Mouse (Mus musculus): Measurements from ENCODE around the gene H2-T23. TPM values are rescaled to one million over a fixed set of nuclear protein-coding genes. Genes with fewer than 3 reads are reported as not detected.

Gene H2-T23
- total and polyA plus RNA-seq, 2 experiments from 2014 or later, result 7.3 to 8.8 TPM

- 2% methylated on average over 11 of the region's 11 CpGs for WGBS
- no peak overlapping the region for H3K4me2 ChIP-seq (ENCODE audit: low read depth, low read length)
- DNase-seq (ENCODE audit: low spot score) (peak; percentile 96), ATAC-seq (peak; percentile 68)
- H3K4me3 ChIP-seq (ENCODE audit: low read length), result no peak overlapping the region
- H3K9ac ChIP-seq (replicated peaks; ENCODE audit: low read length), result no peak overlapping the region
- H3K9me3 ChIP-seq (ENCODE audit: low read length), result no peaks in the 10 kb centered on the region
- TF ChIP-seq CTCF (IDR thresholded peaks at IDR 0.05; ENCODE audit: low read depth), result peak; percentile 100
- no peaks in the 10 kb centered on the region for H3K36me3 ChIP-seq (ENCODE audit: insufficient read depth, low read length)
- H3K4me1 ChIP-seq (ENCODE audit: insufficient read depth, low read length), result no peaks in the 10 kb centered on the region
- no peak overlapping the region for H3K27ac ChIP-seq
- H3K27me3 ChIP-seq (ENCODE audit: insufficient read depth, low read length), result no peaks in the 10 kb centered on the region
These were observed 35.7 kb downstream of the H2-T23 start for GRCm38 (mm10) chr17:35996949-35997348.

GRCm38 (mm10) chr17:35994879-35995240 is 37.8 kb downstream of the H2-T23 start:
- 3% methylated on average over 14 of the region's 14 CpGs for WGBS
- Histone ChIP-seq H3K4me2 (ENCODE audit: low read depth, low read length) (peak overlapping the region; percentile 66), H3K9me3 (ENCODE audit: low read length) (no peaks in the 10 kb centered on the region), H3K36me3 (ENCODE audit: insufficient read depth, low read length) (no peaks in the 10 kb centered on the region), H3K4me1 (ENCODE audit: insufficient read depth, low read length) (no peaks in the 10 kb centered on the region), H3K27ac (peak overlapping the region; percentile 77), H3K27me3 (ENCODE audit: insufficient read depth, low read length) (no peaks in the 10 kb centered on the region), H3K9ac (replicated peaks; ENCODE audit: low read length) (peak overlapping the region; percentile 65), H3K4me3 (ENCODE audit: low read length) (peak overlapping the region; percentile 57)
- ATAC-seq (no peak), DNase-seq (ENCODE audit: low spot score) (peak; percentile 23)
- TF ChIP-seq CTCF (IDR thresholded peaks at IDR 0.05; ENCODE audit: low read depth), result no peak

DNA sequence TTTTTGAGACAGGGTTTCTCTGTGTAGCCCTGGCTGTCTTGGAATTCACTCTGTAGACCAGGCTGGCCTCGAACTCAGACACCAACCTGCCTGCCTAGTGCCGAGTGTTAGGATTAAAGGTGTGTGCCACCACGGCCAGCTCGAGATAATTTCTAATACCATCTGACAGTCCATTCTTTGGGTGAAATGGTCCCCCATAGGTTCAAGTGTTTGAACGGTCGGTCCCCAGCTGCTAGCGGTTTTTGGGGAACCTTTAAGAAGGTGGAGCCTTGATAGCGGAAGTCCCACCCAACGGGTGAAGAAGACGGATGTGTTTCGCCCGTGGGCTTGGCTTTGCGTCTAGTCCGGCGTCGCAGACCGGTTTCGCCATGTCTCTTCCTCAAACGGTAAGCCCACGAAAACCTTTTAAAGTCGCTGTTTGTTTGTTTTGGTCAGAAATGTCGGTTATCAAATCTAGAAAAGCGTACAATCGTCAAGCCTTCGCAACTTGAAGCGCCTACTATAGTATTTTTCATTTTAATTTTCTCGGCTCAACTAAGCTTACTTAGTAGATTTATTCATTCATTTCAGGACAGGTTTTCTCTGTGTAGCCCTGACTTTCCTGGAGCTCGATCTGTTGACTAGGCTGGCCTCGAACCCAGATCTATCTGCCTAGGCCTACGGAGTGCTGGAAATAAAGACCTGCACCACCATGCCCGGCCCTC is 38.3 kb downstream of the H2-T23 start:
- Histone ChIP-seq H3K4me3 (ENCODE audit: low read length) (peak overlapping the region; percentile 57), H3K27ac (peak overlapping the region; percentile 77), H3K27me3 (ENCODE audit: insufficient read depth, low read length) (no peaks in the 10 kb centered on the region), H3K36me3 (ENCODE audit: insufficient read depth, low read length) (0 out of 2 replicates have a peak, but pooled peaks cover under 1% of the 10 kb centered on the region), H3K9ac (replicated peaks; ENCODE audit: low read length) (peak overlapping the region; percentile 65), H3K4me1 (ENCODE audit: insufficient read depth, low read length) (no peaks in the 10 kb centered on the region), H3K4me2 (ENCODE audit: low read depth, low read length) (peak overlapping the region; percentile 66), H3K9me3 (ENCODE audit: low read length) (no peaks in the 10 kb centered on the region)
- peak; percentile 65 for ATAC-seq
- WGBS, result 3% methylated on average over 31 of the region's 31 CpGs
- TF ChIP-seq CTCF (IDR thresholded peaks at IDR 0.05; ENCODE audit: low read depth), result no peak
- peak; percentile 94 for DNase-seq (ENCODE audit: low spot score)

DNA sequence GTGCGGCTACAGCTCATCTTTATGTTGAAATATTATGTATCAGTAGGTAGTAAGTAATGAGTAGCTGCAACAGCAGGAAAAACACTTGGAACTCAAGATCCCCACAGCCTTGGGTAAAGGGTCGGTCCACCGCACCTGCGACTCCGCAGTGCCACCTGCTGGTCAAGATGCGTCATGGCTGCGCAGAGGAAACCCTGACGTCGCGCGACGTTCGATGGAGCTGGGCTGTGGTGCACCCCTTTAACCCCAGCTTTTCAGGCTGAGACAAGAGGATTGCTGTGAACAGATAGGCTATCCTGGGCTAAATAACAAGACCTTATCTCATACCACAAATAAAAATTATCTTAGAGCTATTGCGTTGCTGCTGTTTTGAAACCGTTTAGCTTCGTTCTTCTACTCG is 39.0 kb downstream of the H2-T23 start:
- 7% methylated on average over 17 of the region's 17 CpGs for WGBS
- ATAC-seq (peak; percentile 77), DNase-seq (ENCODE audit: low spot score) (peak; percentile 93)
- Histone ChIP-seq H3K4me2 (ENCODE audit: low read depth, low read length) (peak overlapping the region; percentile 66), H3K27ac (peak overlapping the region; percentile 77; the same call in 1 of the 2 replicates), H3K9me3 (ENCODE audit: low read length) (no peaks in the 10 kb centered on the region), H3K27me3 (ENCODE audit: insufficient read depth, low read length) (no peaks in the 10 kb centered on the region), H3K4me3 (ENCODE audit: low read length) (peak overlapping the region; percentile 57), H3K36me3 (ENCODE audit: insufficient read depth, low read length) (peaks cover 7% of the 10 kb centered on the region), H3K4me1 (ENCODE audit: insufficient read depth, low read length) (no peaks in the 10 kb centered on the region), H3K9ac (replicated peaks; ENCODE audit: low read length) (no peak overlapping the region; the same call in 1 of the 2 replicates)
- peak; percentile 99 for TF ChIP-seq CTCF (IDR thresholded peaks at IDR 0.05; ENCODE audit: low read depth)

- H3K4me3 ChIP-seq (ENCODE audit: low read length), result no peak overlapping the region
- WGBS, result 52% methylated on average over 10 of the region's 10 CpGs
- ATAC-seq, result no peak
These were observed 40.9 kb downstream of the H2-T23 start for GRCm38 (mm10) chr17:35991781-35992180.

GRCm38 (mm10) chr17:35981776-35982175 is 50.9 kb downstream of the H2-T23 start:
- no peak for TF ChIP-seq CTCF (IDR thresholded peaks at IDR 0.05; ENCODE audit: low read depth)
- Histone ChIP-seq H3K27ac (no peak overlapping the region), H3K27me3 (ENCODE audit: insufficient read depth, low read length) (no peaks in the 10 kb centered on the region), H3K4me1 (ENCODE audit: insufficient read depth, low read length) (peaks cover 12% of the 10 kb centered on the region; the same call in 1 of the 2 replicates), H3K36me3 (ENCODE audit: insufficient read depth, low read length) (peaks cover 35% of the 10 kb centered on the region), H3K4me2 (ENCODE audit: low read depth, low read length) (peak overlapping the region; percentile 69; the same call in 1 of the 2 replicates), H3K9me3 (ENCODE audit: low read length) (no peaks in the 10 kb centered on the region), H3K4me3 (ENCODE audit: low read length) (no peak overlapping the region), H3K9ac (replicated peaks; ENCODE audit: low read length) (no peak overlapping the region)
- WGBS, result 92% methylated on average over 9 of the region's 9 CpGs
- no peak for ATAC-seq
- DNase-seq (ENCODE audit: low spot score), result no peak

More at GRCm38 (mm10) chr17:35991781-35992180, 40.9 kb downstream of the H2-T23 start:
- Histone ChIP-seq H3K9ac (replicated peaks; ENCODE audit: low read length) (no peak overlapping the region), H3K27me3 (ENCODE audit: insufficient read depth, low read length) (no peaks in the 10 kb centered on the region), H3K36me3 (ENCODE audit: insufficient read depth, low read length) (peaks cover 23% of the 10 kb centered on the region), H3K9me3 (ENCODE audit: low read length) (no peaks in the 10 kb centered on the region), H3K27ac (no peak overlapping the region), H3K4me1 (ENCODE audit: insufficient read depth, low read length) (no peaks in the 10 kb centered on the region), H3K4me2 (ENCODE audit: low read depth, low read length) (no peak overlapping the region)
- TF ChIP-seq CTCF (IDR thresholded peaks at IDR 0.05; ENCODE audit: low read depth), result no peak
- DNase-seq (ENCODE audit: low spot score), result no peak

GRCm38 (mm10) chr17:35980363-35980754 is 52.3 kb downstream of the H2-T23 start:
- H3K27me3 ChIP-seq (ENCODE audit: insufficient read depth, low read length), result no peaks in the 10 kb centered on the region
- no peak for TF ChIP-seq CTCF (IDR thresholded peaks at IDR 0.05; ENCODE audit: low read depth)
- H3K4me3 ChIP-seq (ENCODE audit: low read length), result peak overlapping the region; percentile 77
- peaks cover 26% of the 10 kb centered on the region for H3K36me3 ChIP-seq (ENCODE audit: insufficient read depth, low read length)
- peak overlapping the region; percentile 97 for H3K27ac ChIP-seq
- peaks cover 12% of the 10 kb centered on the region; the same call in 1 of the 2 replicates for H3K4me1 ChIP-seq (ENCODE audit: insufficient read depth, low read length)
- ATAC-seq (peak; percentile 44), DNase-seq (ENCODE audit: low spot score) (no peak)
- H3K4me2 ChIP-seq (ENCODE audit: low read depth, low read length), result peak overlapping the region; percentile 69
- H3K9ac ChIP-seq (replicated peaks; ENCODE audit: low read length), result peak overlapping the region; percentile 73
- WGBS, result under 1% methylated on average over 29 of the region's 29 CpGs
- H3K9me3 ChIP-seq (ENCODE audit: low read length), result no peaks in the 10 kb centered on the region

Other genes with a start within 250 kb of the H2-T23 start
- 13.7 and 19.4 TPM in 2 replicates for gene Ier3, start 211.2 kb downstream of the H2-T23 start, total RNA-seq (2014; rRNA removed)
- gene Ier3, start 211.2 kb downstream of the H2-T23 start, polyA plus RNA-seq (2015; fragmentation: Nextera tagmentation; extraction: Ambion mirVana), result 18.3 and 19.4 TPM in 2 replicates
- gene Flot1, start 209.6 kb downstream of the H2-T23 start, total RNA-seq (2014; rRNA removed), result 94.1 and 142 TPM in 2 replicates
- gene Flot1, start 209.6 kb downstream of the H2-T23 start, polyA plus RNA-seq (2015; fragmentation: Nextera tagmentation; extraction: Ambion mirVana), result 162 TPM in 2 replicates
- 3,311 and 3,326 TPM in 2 replicates for gene Tubb5, start 194.5 kb downstream of the H2-T23 start, total RNA-seq (2014; rRNA removed)
- 1,502 and 1,606 TPM in 2 replicates for gene Tubb5, start 194.5 kb downstream of the H2-T23 start, polyA plus RNA-seq (2015; fragmentation: Nextera tagmentation; extraction: Ambion mirVana)
- 14.7 and 26.7 TPM in 2 replicates for gene Mdc1, start 191.3 kb downstream of the H2-T23 start, total RNA-seq (2014; rRNA removed)
- 3.9 and 4.1 TPM in 2 replicates for gene Mdc1, start 191.3 kb downstream of the H2-T23 start, polyA plus RNA-seq (2015; fragmentation: Nextera tagmentation; extraction: Ambion mirVana)
- gene Nrm, start 171.5 kb downstream of the H2-T23 start, total RNA-seq (2014; rRNA removed), result 14.7 and 27.2 TPM in 2 replicates
- gene Nrm, start 171.5 kb downstream of the H2-T23 start, polyA plus RNA-seq (2015; fragmentation: Nextera tagmentation; extraction: Ambion mirVana), result 24.6 and 25.7 TPM in 2 replicates
- 32.0 and 34.3 TPM in 2 replicates for gene Ppp1r18, start 167.3 kb downstream of the H2-T23 start, total RNA-seq (2014; rRNA removed)
- 18.4 and 19.3 TPM in 2 replicates for gene Ppp1r18, start 167.3 kb downstream of the H2-T23 start, polyA plus RNA-seq (2015; fragmentation: Nextera tagmentation; extraction: Ambion mirVana)
- 31.3 and 33.2 TPM in 2 replicates for gene Dhx16, start 153.0 kb downstream of the H2-T23 start, total RNA-seq (2014; rRNA removed)
- gene Dhx16, start 153.0 kb downstream of the H2-T23 start, polyA plus RNA-seq (2015; fragmentation: Nextera tagmentation; extraction: Ambion mirVana), result 22.9 and 23.1 TPM in 2 replicates
- 39.8 and 49.2 TPM in 2 replicates for gene 2310061I04Rik, start 135.4 kb downstream of the H2-T23 start, total RNA-seq (2014; rRNA removed)
- gene 2310061I04Rik, start 135.4 kb downstream of the H2-T23 start, polyA plus RNA-seq (2015; fragmentation: Nextera tagmentation; extraction: Ambion mirVana), result 69.0 and 74.3 TPM in 2 replicates
- 163 and 169 TPM in 2 replicates for gene Atat1, start 122.8 kb downstream of the H2-T23 start, total RNA-seq (2014; rRNA removed)
- 222 and 225 TPM in 2 replicates for gene Atat1, start 122.8 kb downstream of the H2-T23 start, polyA plus RNA-seq (2015; fragmentation: Nextera tagmentation; extraction: Ambion mirVana)
- 42.9 and 45.9 TPM in 2 replicates for gene Mrps18b, start 116.5 kb downstream of the H2-T23 start, total RNA-seq (2014; rRNA removed)
- gene Mrps18b, start 116.5 kb downstream of the H2-T23 start, polyA plus RNA-seq (2015; fragmentation: Nextera tagmentation; extraction: Ambion mirVana), result 66.6 and 72.2 TPM in 2 replicates
- 37.5 and 44.0 TPM in 2 replicates for gene Ppp1r10, start 116.4 kb downstream of the H2-T23 start, total RNA-seq (2014; rRNA removed)
- 20.3 and 22.5 TPM in 2 replicates for gene Ppp1r10, start 116.4 kb downstream of the H2-T23 start, polyA plus RNA-seq (2015; fragmentation: Nextera tagmentation; extraction: Ambion mirVana)
- gene Abcf1, start 63.1 kb downstream of the H2-T23 start, total RNA-seq (2014; rRNA removed), result 47.7 and 57.3 TPM in 2 replicates
- gene Abcf1, start 63.1 kb downstream of the H2-T23 start, polyA plus RNA-seq (2015; fragmentation: Nextera tagmentation; extraction: Ambion mirVana), result 94.5 and 99.4 TPM in 2 replicates
- 101 and 106 TPM in 2 replicates for gene Gnl1, start 53.0 kb downstream of the H2-T23 start, total RNA-seq (2014; rRNA removed)
- gene Gnl1, start 53.0 kb downstream of the H2-T23 start, polyA plus RNA-seq (2015; fragmentation: Nextera tagmentation; extraction: Ambion mirVana), result 75.8 and 76.2 TPM in 2 replicates
- 39.9 and 46.7 TPM in 2 replicates for gene Prr3, start 52.6 kb downstream of the H2-T23 start, total RNA-seq (2014; rRNA removed)
- 72.7 and 81.9 TPM in 2 replicates for gene Prr3, start 52.6 kb downstream of the H2-T23 start, polyA plus RNA-seq (2015; fragmentation: Nextera tagmentation; extraction: Ambion mirVana)
- gene H2-T24, start 12.3 kb downstream of the H2-T23 start, total RNA-seq (2014; rRNA removed), result 0.10 and 0.11 TPM in 2 replicates
- 7.1 and 7.7 TPM in 2 replicates for gene H2-T24, start 12.3 kb downstream of the H2-T23 start, polyA plus RNA-seq (2015; fragmentation: Nextera tagmentation; extraction: Ambion mirVana)
- 10.0 and 15.4 TPM in 2 replicates for gene H2-T22, start 9.9 kb upstream of the H2-T23 start, total RNA-seq (2014; rRNA removed)
- 9.1 and 11.8 TPM in 2 replicates for gene H2-T22, start 9.9 kb upstream of the H2-T23 start, polyA plus RNA-seq (2015; fragmentation: Nextera tagmentation; extraction: Ambion mirVana)
- not detected in 2 replicates for gene Gm6034, start 10.1 kb upstream of the H2-T23 start, total RNA-seq (2014; rRNA removed)
- not detected in 2 replicates for gene Gm6034, start 10.1 kb upstream of the H2-T23 start, polyA plus RNA-seq (2015; fragmentation: Nextera tagmentation; extraction: Ambion mirVana)
- gene Gm11127, start 25.5 kb upstream of the H2-T23 start, total RNA-seq (2014; rRNA removed), result not detected in 2 replicates
- gene Gm11127, start 25.5 kb upstream of the H2-T23 start, polyA plus RNA-seq (2015; fragmentation: Nextera tagmentation; extraction: Ambion mirVana), result not detected in 2 replicates
- not detected in 2 replicates for gene Gm19684, start 88.8 kb upstream of the H2-T23 start, total RNA-seq (2014; rRNA removed)
- gene Gm19684, start 88.8 kb upstream of the H2-T23 start, polyA plus RNA-seq (2015; fragmentation: Nextera tagmentation; extraction: Ambion mirVana), result not detected in 2 replicates
- gene Gm7030, start 96.6 kb upstream of the H2-T23 start, total RNA-seq (2014; rRNA removed), result not detected in 2 replicates
- gene Gm7030, start 96.6 kb upstream of the H2-T23 start, polyA plus RNA-seq (2015; fragmentation: Nextera tagmentation; extraction: Ambion mirVana), result not detected in 2 replicates
- not detected in 2 replicates for gene Gm8909, start 135.7 kb upstream of the H2-T23 start, total RNA-seq (2014; rRNA removed)
- gene Gm8909, start 135.7 kb upstream of the H2-T23 start, polyA plus RNA-seq (2015; fragmentation: Nextera tagmentation; extraction: Ambion mirVana), result 0.28 and 0.35 TPM in 2 replicates
- not detected in 2 replicates for gene H2-T3, start 157.4 kb upstream of the H2-T23 start, total RNA-seq (2014; rRNA removed)
- not detected in 2 replicates for gene H2-T3, start 157.4 kb upstream of the H2-T23 start, polyA plus RNA-seq (2015; fragmentation: Nextera tagmentation; extraction: Ambion mirVana)
- gene Rpp21, start 225.2 kb upstream of the H2-T23 start, total RNA-seq (2014; rRNA removed), result 29.8 and 54.6 TPM in 2 replicates
- 154 and 160 TPM in 2 replicates for gene Rpp21, start 225.2 kb upstream of the H2-T23 start, polyA plus RNA-seq (2015; fragmentation: Nextera tagmentation; extraction: Ambion mirVana)
- 18.5 and 22.9 TPM in 2 replicates for gene Trim39, start 239.4 kb upstream of the H2-T23 start, total RNA-seq (2014; rRNA removed)
- gene Trim39, start 239.4 kb upstream of the H2-T23 start, polyA plus RNA-seq (2015; fragmentation: Nextera tagmentation; extraction: Ambion mirVana), result 13.0 and 13.3 TPM in 2 replicates